24 mouse cellular contexts compared by ENCODE assay signal in genomic region chr6:86768186-86768776, GRCm38 (mm10). TPM values are rescaled to one million over a fixed set of nuclear protein-coding genes. Genes with fewer than 3 reads are reported as not detected.
DNase-seq lines count a peak whose midpoint lies in the region; ATAC-seq and TF ChIP-seq lines count a peak whose summit lies in the region.
"Had no signal": no experiment of that assay in that cellular context is flagged by ENCODE, and none has a peak within 500 bp of the region (broad histone marks: within the 10 kb centered on the region; RNA-seq: fewer than 3 reads in every experiment).

No protein-coding gene starts in this region.

- peaks cover 14% of the 10 kb centered on the region; the same call in 1 of the 2 replicates for H3K4me1 ChIP-seq in intestine, embryonic 16.5 days (ENCODE audit: control insufficient read depth, insufficient read depth, low read length)
- H3K4me1 ChIP-seq in intestine, embryonic 15.5 days (replicated peaks) = 0 out of 2 replicates have a peak, but pooled peaks cover 2% of the 10 kb centered on the region
- H3K4me1 ChIP-seq: embryonic facial prominence, embryonic 15.5 days; forebrain, embryonic 12.5 days; heart, embryonic 12.5 days; hindbrain, embryonic 10.5 days had no signal

- peak overlapping the region; percentile 13; the same call in 1 of the 2 replicates for H3K27ac ChIP-seq in intestine, embryonic 16.5 days (ENCODE audit: low read length)
- no peak overlapping the region for H3K27ac ChIP-seq in intestine, embryonic 15.5 days
- H3K27ac ChIP-seq: embryonic facial prominence, embryonic 15.5 days; forebrain, embryonic 12.5 days; hindbrain, embryonic 10.5 days; hindbrain, embryonic 14.5 days had no signal

- no peak for ATAC-seq in intestine, embryonic 16.5 days
- ATAC-seq in intestine, embryonic 15.5 days = no peak
- ATAC-seq: activated CD4-positive, CD25-positive, alpha-beta regulatory T cell, adult 4 months; CD4-positive, CD25-positive, alpha-beta regulatory T cell, adult 4 months; forebrain, embryonic 16.5 days had no signal

- H3K4me2 ChIP-seq in intestine, embryonic 16.5 days (ENCODE audit: low read depth, low read length) = no peak overlapping the region
- no peak overlapping the region for H3K4me2 ChIP-seq in intestine, embryonic 15.5 days (replicated peaks)
- H3K4me2 ChIP-seq in myocyte (ENCODE audit: low read depth) = no peak overlapping the region
- H3K4me2 ChIP-seq: embryonic facial prominence, embryonic 15.5 days; forebrain, embryonic 12.5 days; heart, embryonic 12.5 days; hindbrain, embryonic 14.5 days had no signal

- H3K9me3 ChIP-seq in intestine, embryonic 16.5 days (ENCODE audit: control insufficient read depth, low read length) = no peaks in the 10 kb centered on the region
- no peaks in the 10 kb centered on the region for H3K9me3 ChIP-seq in intestine, embryonic 15.5 days
- H3K9me3 ChIP-seq: embryonic facial prominence, embryonic 15.5 days; forebrain, embryonic 12.5 days; G1E; heart, embryonic 12.5 days; hindbrain, embryonic 10.5 days had no signal

- H3K79me3 ChIP-seq in C2C12 (ENCODE audit: low read depth) = peaks cover 24% of the 10 kb centered on the region

- no peak overlapping the region for H3K4me3 ChIP-seq in intestine, embryonic 16.5 days (ENCODE audit: low read length)
- no peak overlapping the region for H3K4me3 ChIP-seq in intestine, embryonic 15.5 days (replicated peaks)
- H3K4me3 ChIP-seq in C2C12 (ENCODE audit: insufficient read depth, poor library complexity, severe bottlenecking) (no peak overlapping the region), myocyte (no peak overlapping the region)
- H3K4me3 ChIP-seq: embryonic facial prominence, embryonic 15.5 days; forebrain, embryonic 12.5 days; heart, embryonic 12.5 days; hindbrain, embryonic 10.5 days had no signal

- no peak for TF ChIP-seq POLR2A in myocyte (IDR thresholded peaks at IDR 0.05; ENCODE audit: insufficient read length, low read depth)

- H3K27me3 ChIP-seq in intestine, embryonic 16.5 days (replicated peaks; ENCODE audit: control insufficient read depth, insufficient read depth, low read length) = no peaks in the 10 kb centered on the region
- no peaks in the 10 kb centered on the region for H3K27me3 ChIP-seq in intestine, embryonic 15.5 days (replicated peaks)
- no peaks in the 10 kb centered on the region for H3K27me3 ChIP-seq in C2C12 (ENCODE audit: control insufficient read depth, insufficient read depth, insufficient read length)
- H3K27me3 ChIP-seq in myocyte (ENCODE audit: control insufficient read depth, insufficient read depth, insufficient read length) = no peaks in the 10 kb centered on the region
- H3K27me3 ChIP-seq: embryonic facial prominence, embryonic 15.5 days; forebrain, embryonic 12.5 days; heart, embryonic 12.5 days; Patski had no signal

- peaks cover 54% of the 10 kb centered on the region for H3K79me2 ChIP-seq in C2C12 (ENCODE audit: control insufficient read depth, insufficient read depth)
- peaks cover 13% of the 10 kb centered on the region for H3K79me2 ChIP-seq in myocyte (ENCODE audit: control insufficient read depth, insufficient read depth)

- 68% methylated on average over 4 of the region's 4 CpGs for WGBS in intestine, embryonic 16.5 days
- WGBS in intestine, embryonic 15.5 days = 75% methylated on average over 4 of the region's 4 CpGs

- TF ChIP-seq CTCF in C2C12 (IDR thresholded peaks at IDR 0.05; ENCODE audit: control insufficient read depth, insufficient read depth, insufficient read length) = no peak

- H3ac ChIP-seq in C2C12 (ENCODE audit: control insufficient read depth, insufficient read length, low read depth) = no peak overlapping the region
- H3ac ChIP-seq in myocyte (ENCODE audit: control insufficient read depth, insufficient read length) = no peak overlapping the region

- peak; percentile 55 for DNase-seq in adipocyte (ENCODE audit: low spot score)
- no peak for DNase-seq in frontal cortex, postnatal 36 days (ENCODE audit: low spot score in 2 of 2)
- no peak for DNase-seq in urinary bladder, postnatal 10 days (ENCODE audit: low spot score)
- DNase-seq in lung, postnatal 10 days = no peak
- DNase-seq: adrenal gland, adult 2 months; adrenal gland, postnatal 25 days; cerebellum, adult 18-20 months; cerebellum, adult 9-11 months; gastrocnemius, postnatal 25 days; kidney, adult 18-20 months had no signal

- 0 out of 2 replicates have a peak, but pooled peaks cover 3% of the 10 kb centered on the region for H3K36me3 ChIP-seq in intestine, embryonic 16.5 days (ENCODE audit: control insufficient read depth, insufficient read depth, low read length)
- no peaks in the 10 kb centered on the region for H3K36me3 ChIP-seq in intestine, embryonic 15.5 days
- H3K36me3 ChIP-seq in C2C12 (ENCODE audit: control insufficient read depth, insufficient read depth) (peaks cover 5% of the 10 kb centered on the region), myocyte (ENCODE audit: control insufficient read depth, insufficient read depth) (no peaks in the 10 kb centered on the region)
- H3K36me3 ChIP-seq: embryonic facial prominence, embryonic 15.5 days; forebrain, embryonic 12.5 days; G1E; heart, embryonic 12.5 days; hindbrain, embryonic 10.5 days had no signal

- H3K9ac ChIP-seq in intestine, embryonic 16.5 days (ENCODE audit: low read depth, low read length) = no peak overlapping the region
- H3K9ac ChIP-seq in intestine, embryonic 15.5 days = no peak overlapping the region
- H3K9ac ChIP-seq: embryonic facial prominence, embryonic 15.5 days; forebrain, embryonic 12.5 days; heart, embryonic 12.5 days; hindbrain, embryonic 14.5 days had no signal

TF ChIP-seq in C2C12, 6 proteins besides CTCF, POLR2A, EP300 and RAD21:
- TF ChIP-seq MYOD1 (IDR thresholded peaks at IDR 0.05; ENCODE audit: control insufficient read depth, insufficient read length, low read depth) (peak; percentile 6), MAX (IDR thresholded peaks at IDR 0.05) (no peak)

TF ChIP-seq in myocyte, 11 proteins besides CTCF, POLR2A, EP300 and RAD21:
- TF ChIP-seq TCF12 (IDR thresholded peaks at IDR 0.05; ENCODE audit: insufficient read depth, poor library complexity, severe bottlenecking) = peak; percentile 62
- TF ChIP-seq E2F4 (IDR thresholded peaks at IDR 0.05; ENCODE audit: insufficient read depth) = no peak
- TF ChIP-seq MYOD1 (IDR thresholded peaks at IDR 0.05; ENCODE audit: control insufficient read depth in 1 of 3, insufficient read length in 2 of 3, low read depth in 2 of 3) = peak; percentile 74 to 97 (median 94)
- TF ChIP-seq REST (IDR thresholded peaks at IDR 0.05; ENCODE audit: insufficient read depth, insufficient read length) = no peak
- TF ChIP-seq MYOG (IDR thresholded peaks at IDR 0.05; ENCODE audit: control insufficient read depth in 1 of 3, insufficient read depth in 1 of 3, insufficient read length in 2 of 3, low read depth in 2 of 3) = peak; percentile 54 to 96 (median 92)
- peak; percentile 52 for TF ChIP-seq SRF (IDR thresholded peaks at IDR 0.05; ENCODE audit: control insufficient read depth, insufficient read length, low read depth)
- TF ChIP-seq TCF3 (IDR thresholded peaks at IDR 0.05; ENCODE audit: insufficient read length, low read depth) = peak; percentile 57

RNA-seq across cellular contexts. Expression of gene Anxa4, which starts 25.1 kb away (rescaled TPM):
- 538 and 653 TPM in 2 replicates for polyA plus RNA-seq in intestine, embryonic 16.5 days (2015; fragmentation: Nextera tagmentation; extraction: Ambion mirVana)
- 345 and 376 TPM in 2 replicates for polyA plus RNA-seq in intestine, embryonic 15.5 days (2015; fragmentation: Nextera tagmentation; extraction: Ambion mirVana)
- polyA plus RNA-seq in C2C12 (2012; fragmentation: generic; extraction: Trizol) (93.0 TPM), myocyte (2012; fragmentation: generic; extraction: Trizol) (72.5 TPM)

RNA-seq across cellular contexts. Expression of gene Gmcl1, which starts 35.1 kb away (rescaled TPM):
- 22.1 and 24.3 TPM in 2 replicates for polyA plus RNA-seq in intestine, embryonic 16.5 days (2015; fragmentation: Nextera tagmentation; extraction: Ambion mirVana)
- polyA plus RNA-seq in intestine, embryonic 15.5 days (2015; fragmentation: Nextera tagmentation; extraction: Ambion mirVana) = 31.2 and 31.7 TPM in 2 replicates
- polyA plus RNA-seq in C2C12 (2012; fragmentation: generic; extraction: Trizol) (6.6 TPM), myocyte (2012; fragmentation: generic; extraction: Trizol) (5.9 TPM)
